Mouse (Mus musculus): ENCODE results near the gene Lmntd1. TPM values are rescaled to one million over a fixed set of nuclear protein-coding genes. Genes with fewer than 3 reads are reported as not detected.

Gene Lmntd1
- polyA plus RNA-seq, 1 experiment from 2014 or later = 0.29 TPM

DNA sequence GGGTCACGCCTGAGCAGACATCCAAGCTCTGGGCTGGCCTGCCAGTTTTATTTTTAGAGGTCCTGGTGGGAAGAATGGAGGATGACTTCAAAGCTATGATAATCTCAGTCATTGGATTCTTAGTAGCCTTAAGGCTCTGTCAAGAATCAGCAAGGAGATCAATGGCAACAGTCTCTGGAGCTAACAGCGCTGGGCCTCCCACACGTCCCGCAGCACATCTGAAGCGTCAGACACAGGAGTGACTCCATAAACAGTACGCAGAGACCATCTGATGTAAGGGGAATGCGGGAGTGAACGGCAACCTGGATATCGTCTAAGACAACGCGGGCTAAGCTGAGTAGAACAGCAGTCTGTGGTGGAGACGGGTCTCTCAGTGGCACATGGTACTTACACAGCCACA is 69.8 kb downstream of the Lmntd1 start:
- H3K9me3 ChIP-seq (ENCODE audit: low read depth, low read length) = no peaks in the 10 kb centered on the region
- no peaks in the 10 kb centered on the region for H3K27me3 ChIP-seq (ENCODE audit: insufficient read depth, low read length)
- peaks cover 6% of the 10 kb centered on the region; the same call in 1 of the 2 replicates for H3K4me1 ChIP-seq (ENCODE audit: insufficient read depth)
- H3K4me3 ChIP-seq (ENCODE audit: low read depth, low read length) = no peak overlapping the region
- TF ChIP-seq CTCF (IDR thresholded peaks at IDR 0.05; ENCODE audit: low read depth) = no peak
- H3K27ac ChIP-seq (ENCODE audit: low read depth) = no peak overlapping the region
- no peak overlapping the region for H3K9ac ChIP-seq
- no peak for ATAC-seq (ENCODE audit: insufficient read depth)
- DNase-seq = no peak
- no peaks in the 10 kb centered on the region for H3K36me3 ChIP-seq (ENCODE audit: insufficient read depth)
- H3K4me2 ChIP-seq = no peak overlapping the region
- WGBS = 61% methylated on average over 12 of the region's 12 CpGs

DNA sequence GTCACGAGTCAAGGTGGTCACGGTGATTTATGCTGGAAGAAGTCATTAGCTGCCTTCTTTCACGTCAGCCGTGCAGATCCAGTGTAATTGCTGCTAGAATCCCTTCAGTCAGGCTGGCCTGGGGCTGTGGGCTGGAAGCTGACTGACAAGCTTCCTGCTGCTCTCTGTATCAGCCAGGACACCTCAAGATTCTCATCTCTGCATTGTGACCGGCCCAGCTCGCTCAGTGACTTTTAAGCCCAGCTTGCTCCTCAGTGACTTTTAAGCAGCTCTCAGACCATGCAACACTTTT is 74.6 kb downstream of the Lmntd1 start:
- 46% methylated on average over 6 of the region's 6 CpGs for WGBS

DNA sequence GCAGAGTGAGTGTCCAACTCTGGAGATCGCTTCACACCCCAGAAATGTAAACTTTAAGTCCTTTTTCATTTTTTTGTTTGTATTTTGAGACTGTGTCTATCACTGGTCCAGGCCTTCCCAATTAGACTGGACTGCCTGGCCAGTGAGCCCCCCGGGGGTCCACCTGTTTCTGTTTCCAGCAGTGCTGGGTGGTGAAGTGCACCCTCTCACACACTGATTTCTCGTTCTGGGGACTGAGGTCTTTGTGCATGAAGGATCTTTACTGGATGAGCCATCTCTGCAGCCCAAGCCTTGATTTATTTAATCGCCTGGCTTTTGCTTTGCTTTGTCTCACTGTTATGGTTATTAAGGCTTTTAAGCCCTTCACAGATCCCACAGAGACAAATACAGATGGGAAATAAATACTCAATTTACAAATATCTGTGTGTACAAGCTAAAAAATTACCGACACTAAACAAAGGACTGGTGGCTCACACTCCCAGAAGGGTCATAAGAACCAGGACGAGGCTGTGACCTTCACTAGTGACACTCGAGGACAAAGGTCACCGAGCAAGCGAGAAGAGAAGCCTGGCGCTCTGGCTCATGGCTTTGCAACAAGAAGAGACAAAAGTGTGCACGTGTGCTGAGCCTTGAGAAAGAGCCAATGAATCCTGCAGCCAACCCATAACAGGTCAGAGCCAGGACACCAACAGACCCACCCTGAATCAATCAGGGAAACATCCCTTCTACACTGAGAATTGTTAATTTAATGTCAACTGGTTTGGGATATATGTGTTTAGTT is 75.1 kb downstream of the Lmntd1 start:
- H3K9me3 ChIP-seq (ENCODE audit: low read depth, low read length) = no peaks in the 10 kb centered on the region
- H3K27ac ChIP-seq (ENCODE audit: low read depth) = no peak overlapping the region
- H3K36me3 ChIP-seq (ENCODE audit: insufficient read depth) = no peaks in the 10 kb centered on the region
- WGBS = 38% methylated on average over 11 of the region's 11 CpGs
- DNase-seq = no peak
- ATAC-seq (ENCODE audit: insufficient read depth) = no peak
- H3K4me1 ChIP-seq (ENCODE audit: insufficient read depth) = 0 out of 2 replicates have a peak, but pooled peaks cover 4% of the 10 kb centered on the region
- no peaks in the 10 kb centered on the region for H3K27me3 ChIP-seq (ENCODE audit: insufficient read depth, low read length)
- no peak for TF ChIP-seq CTCF (IDR thresholded peaks at IDR 0.05; ENCODE audit: low read depth)
- no peak overlapping the region for H3K4me2 ChIP-seq
- no peak overlapping the region for H3K4me3 ChIP-seq (ENCODE audit: low read depth, low read length)
- H3K9ac ChIP-seq = no peak overlapping the region

More for the DNA sequence above, 74.6 kb downstream of the Lmntd1 start:
- Histone ChIP-seq H3K9ac (no peak overlapping the region), H3K27me3 (ENCODE audit: insufficient read depth, low read length) (no peaks in the 10 kb centered on the region), H3K4me3 (ENCODE audit: low read depth, low read length) (no peak overlapping the region), H3K36me3 (ENCODE audit: insufficient read depth) (no peaks in the 10 kb centered on the region), H3K9me3 (ENCODE audit: low read depth, low read length) (no peaks in the 10 kb centered on the region), H3K4me1 (ENCODE audit: insufficient read depth) (0 out of 2 replicates have a peak, but pooled peaks cover 4% of the 10 kb centered on the region), H3K27ac (ENCODE audit: low read depth) (no peak overlapping the region), H3K4me2 (no peak overlapping the region)
- DNase-seq (no peak), ATAC-seq (ENCODE audit: insufficient read depth) (no peak)
- no peak for TF ChIP-seq CTCF (IDR thresholded peaks at IDR 0.05; ENCODE audit: low read depth)

DNA sequence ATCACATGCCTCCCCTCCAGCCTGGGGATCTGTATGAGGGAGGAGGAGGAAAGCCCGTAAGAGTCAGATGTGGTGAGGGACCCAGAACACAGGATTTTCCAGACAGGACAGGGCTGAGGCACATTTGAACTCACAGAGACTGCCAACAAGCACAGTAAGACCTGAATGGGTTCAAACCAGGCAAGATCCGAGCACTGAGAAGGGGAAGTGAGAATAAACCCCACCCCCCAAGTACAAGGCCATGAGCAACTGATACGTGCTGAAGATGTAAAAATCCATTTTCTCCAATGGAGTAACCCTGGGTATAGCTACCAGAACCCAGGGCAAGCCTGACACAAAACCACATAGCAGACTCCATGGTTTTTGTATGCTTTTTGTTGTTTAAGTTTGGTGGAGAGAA is 83.7 kb downstream of the Lmntd1 start:
- H3K4me1 ChIP-seq (ENCODE audit: insufficient read depth) = no peaks in the 10 kb centered on the region
- H3K27ac ChIP-seq (ENCODE audit: low read depth) = no peak overlapping the region
- H3K4me2 ChIP-seq = no peak overlapping the region
- no peaks in the 10 kb centered on the region for H3K36me3 ChIP-seq (ENCODE audit: insufficient read depth)
- H3K27me3 ChIP-seq (ENCODE audit: insufficient read depth, low read length) = no peaks in the 10 kb centered on the region
- DNase-seq (no peak), ATAC-seq (ENCODE audit: insufficient read depth) (no peak)
- no peak overlapping the region for H3K4me3 ChIP-seq (ENCODE audit: low read depth, low read length)
- TF ChIP-seq CTCF (IDR thresholded peaks at IDR 0.05; ENCODE audit: low read depth) = no peak
- H3K9ac ChIP-seq = no peak overlapping the region
- WGBS = 55% methylated on average over 3 of the region's 3 CpGs
- no peaks in the 10 kb centered on the region for H3K9me3 ChIP-seq (ENCODE audit: low read depth, low read length)

DNA sequence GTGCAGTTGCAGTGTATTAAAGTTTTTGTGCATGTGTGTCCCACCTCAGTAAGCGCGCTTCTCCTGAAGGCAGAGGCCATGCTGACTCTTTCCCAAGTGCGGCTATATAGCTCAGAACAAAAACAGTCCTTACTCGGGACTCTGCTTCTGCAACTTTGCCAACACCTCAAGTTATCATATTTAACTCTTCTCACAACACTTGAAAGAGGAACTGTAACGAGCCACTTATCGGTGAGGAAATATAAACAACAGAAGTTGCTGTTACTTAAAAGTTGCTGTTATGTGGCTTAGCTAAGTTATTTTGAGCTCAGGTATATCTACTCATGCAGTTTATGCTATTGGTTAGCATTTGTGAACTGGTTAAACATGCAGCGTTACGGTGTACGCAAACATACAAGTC is 90.8 kb downstream of the Lmntd1 start:
- no peak for TF ChIP-seq CTCF (IDR thresholded peaks at IDR 0.05; ENCODE audit: low read depth)
- H3K9me3 ChIP-seq (ENCODE audit: low read depth, low read length) = no peaks in the 10 kb centered on the region
- ATAC-seq (ENCODE audit: insufficient read depth) = no peak
- H3K27me3 ChIP-seq (ENCODE audit: insufficient read depth, low read length) = no peaks in the 10 kb centered on the region
- DNase-seq = no peak
- H3K4me2 ChIP-seq = no peak overlapping the region
- H3K4me1 ChIP-seq (ENCODE audit: insufficient read depth) = no peaks in the 10 kb centered on the region
- H3K27ac ChIP-seq (ENCODE audit: low read depth) = no peak overlapping the region
- no peak overlapping the region for H3K9ac ChIP-seq
- no peaks in the 10 kb centered on the region for H3K36me3 ChIP-seq (ENCODE audit: insufficient read depth)
- 75% methylated on average over 9 of the region's 9 CpGs for WGBS
- H3K4me3 ChIP-seq (ENCODE audit: low read depth, low read length) = no peak overlapping the region

DNA sequence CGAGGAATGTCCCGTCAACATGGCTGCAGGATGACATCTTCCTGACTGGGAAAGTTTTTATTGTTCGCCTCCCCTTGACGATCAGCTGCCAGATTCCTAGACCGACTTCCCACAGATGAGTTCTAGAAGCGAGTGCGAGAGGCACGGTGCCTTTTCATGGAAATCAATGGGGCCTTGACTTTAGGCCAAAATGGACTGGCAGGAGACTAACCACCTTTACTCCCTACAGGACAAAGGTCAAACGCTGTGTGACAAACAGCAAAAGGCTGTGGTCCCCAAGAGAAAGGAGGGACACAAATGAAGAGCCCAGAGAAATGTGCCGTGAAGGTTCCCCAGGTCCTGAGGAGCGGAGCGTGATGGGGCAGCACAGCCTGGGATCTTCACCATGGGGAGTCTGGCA is 91.5 kb downstream of the Lmntd1 start:
- ATAC-seq (ENCODE audit: insufficient read depth) (no peak), DNase-seq (no peak)
- WGBS = 86% methylated on average over 12 of the region's 12 CpGs
- Histone ChIP-seq H3K4me3 (ENCODE audit: low read depth, low read length) (no peak overlapping the region), H3K36me3 (ENCODE audit: insufficient read depth) (no peaks in the 10 kb centered on the region), H3K4me1 (ENCODE audit: insufficient read depth) (no peaks in the 10 kb centered on the region), H3K9ac (no peak overlapping the region), H3K9me3 (ENCODE audit: low read depth, low read length) (no peaks in the 10 kb centered on the region), H3K27me3 (ENCODE audit: insufficient read depth, low read length) (no peaks in the 10 kb centered on the region), H3K27ac (ENCODE audit: low read depth) (no peak overlapping the region), H3K4me2 (no peak overlapping the region)
- TF ChIP-seq CTCF (IDR thresholded peaks at IDR 0.05; ENCODE audit: low read depth) = no peak

DNA sequence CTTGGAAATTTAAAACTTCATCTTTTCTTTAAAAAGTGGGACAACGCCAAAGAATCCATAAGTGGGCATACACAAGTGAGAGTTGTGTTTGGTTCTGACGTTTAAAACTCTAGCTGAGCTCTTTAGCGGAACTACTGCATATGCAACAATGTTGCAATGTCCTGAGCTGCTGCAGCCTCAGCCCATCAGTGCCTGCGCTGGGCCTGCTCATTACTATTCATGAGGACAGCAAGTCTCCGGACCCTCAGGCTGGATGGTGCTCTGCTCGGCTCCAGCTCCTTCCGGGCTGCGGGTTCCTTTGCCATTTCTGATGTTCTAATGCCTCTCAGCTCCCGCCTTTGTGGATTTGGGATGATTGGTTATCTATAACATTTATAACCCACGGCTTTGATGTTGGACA is 97.1 kb downstream of the Lmntd1 start:
- Histone ChIP-seq H3K4me1 (ENCODE audit: insufficient read depth) (peaks cover 3% of the 10 kb centered on the region; the same call in 1 of the 2 replicates), H3K9ac (no peak overlapping the region), H3K4me3 (ENCODE audit: low read depth, low read length) (no peak overlapping the region), H3K27ac (ENCODE audit: low read depth) (no peak overlapping the region), H3K27me3 (ENCODE audit: insufficient read depth, low read length) (no peaks in the 10 kb centered on the region), H3K36me3 (ENCODE audit: insufficient read depth) (no peaks in the 10 kb centered on the region), H3K4me2 (no peak overlapping the region), H3K9me3 (ENCODE audit: low read depth, low read length) (no peaks in the 10 kb centered on the region)
- 44% methylated on average over 10 of the region's 10 CpGs for WGBS
- TF ChIP-seq CTCF (IDR thresholded peaks at IDR 0.05; ENCODE audit: low read depth) = no peak
- ATAC-seq (ENCODE audit: insufficient read depth) (no peak), DNase-seq (peak; percentile 45)

Data from lung, embryonic 14.5 days (tissue).